Mouse (Mus musculus): ENCODE measurements around the gene Auts2. TPM values are rescaled to one million over a fixed set of nuclear protein-coding genes. Genes with fewer than 3 reads are reported as not detected.

The Auts2 gene
- total RNA-seq, 2 experiments from 2014 or later = 179 to 184 TPM

GRCm38 (mm10) chr5:131824197-131824991 lies 718.8 kb downstream of the Auts2 start:
- peak; percentile 87 for DNase-seq

GRCm38 (mm10) chr5:131821461-131821860 lies 721.7 kb downstream of the Auts2 start:
- intact Hi-C loops (cut with DNase I) = no loop called here
- DNase-seq = peak; percentile 61

More at GRCm38 (mm10) chr5:131824197-131824991, 718.8 kb downstream of the Auts2 start:
- intact Hi-C loops (cut with DNase I) = no loop called here

GRCm38 (mm10) chr5:131819251-131819691 lies 723.9 kb downstream of the Auts2 start:
- intact Hi-C loops (cut with DNase I) = no loop called here
- DNase-seq = peak; percentile 62

- DNase-seq = no peak
- intact Hi-C loops (cut with DNase I) = no loop called here
These were observed 727.6 kb downstream of the Auts2 start for GRCm38 (mm10) chr5:131815498-131815897.

GRCm38 (mm10) chr5:131814503-131815003 lies 728.6 kb downstream of the Auts2 start:
- DNase-seq = no peak
- intact Hi-C loops (cut with DNase I) = no loop called here

GRCm38 (mm10) chr5:131813952-131814502 lies 729.1 kb downstream of the Auts2 start:
- no peak for DNase-seq
- intact Hi-C loops (cut with DNase I) = no loop called here

- intact Hi-C loops (cut with DNase I) = no loop called here
- DNase-seq = no peak
These were observed 729.8 kb downstream of the Auts2 start for GRCm38 (mm10) chr5:131813331-131813781.

- intact Hi-C loops (cut with DNase I) = no loop called here
These were observed 730.6 kb downstream of the Auts2 start for GRCm38 (mm10) chr5:131812483-131813063.

GRCm38 (mm10) chr5:131806350-131806749 lies 736.8 kb downstream of the Auts2 start:
- intact Hi-C loops (cut with DNase I) = no loop called here
- no peak for DNase-seq

More at GRCm38 (mm10) chr5:131812483-131813063, 730.6 kb downstream of the Auts2 start:
- no peak for DNase-seq

GRCm38 (mm10) chr5:131805277-131805676 lies 737.9 kb downstream of the Auts2 start:
- no peak for DNase-seq
- intact Hi-C loops (cut with DNase I) = no loop called here

GRCm38 (mm10) chr5:131803609-131804008 lies 739.5 kb downstream of the Auts2 start:
- intact Hi-C loops (cut with DNase I) = no loop called here
- DNase-seq = no peak

GRCm38 (mm10) chr5:131802340-131803036 lies 740.7 kb downstream of the Auts2 start:
- intact Hi-C loops (cut with DNase I) = no loop called here
- DNase-seq = peak; percentile 56

GRCm38 (mm10) chr5:131801924-131802323 lies 741.2 kb downstream of the Auts2 start:
- no peak for DNase-seq
- intact Hi-C loops (cut with DNase I) = no loop called here

- DNase-seq = no peak
These were observed 744.8 kb downstream of the Auts2 start for GRCm38 (mm10) chr5:131798373-131798772.

GRCm38 (mm10) chr5:131797044-131797443 lies 746.1 kb downstream of the Auts2 start:
- intact Hi-C loops (cut with DNase I) = no loop called here

More at GRCm38 (mm10) chr5:131798373-131798772, 744.8 kb downstream of the Auts2 start:
- intact Hi-C loops (cut with DNase I) = no loop called here

GRCm38 (mm10) chr5:131794411-131795133 lies 748.6 kb downstream of the Auts2 start:
- intact Hi-C loops (cut with DNase I) = loop anchor here (5.0 kb wide), 1 partner anchor 262 kb away; no protein-coding TSS in a partner anchor
- DNase-seq = peak; percentile 92

More at GRCm38 (mm10) chr5:131797044-131797443, 746.1 kb downstream of the Auts2 start:
- no peak for DNase-seq

- no peak for DNase-seq
- intact Hi-C loops (cut with DNase I) = loop anchor here (10.0 kb wide), 1 partner anchor 145 kb away; no protein-coding TSS in a partner anchor
These were observed 753.5 kb downstream of the Auts2 start for GRCm38 (mm10) chr5:131789601-131790000.

GRCm38 (mm10) chr5:131788008-131788407 lies 755.1 kb downstream of the Auts2 start:
- intact Hi-C loops (cut with DNase I) = loop anchor here (10.0 kb wide), 1 partner anchor 143 kb away; no protein-coding TSS in a partner anchor
- DNase-seq = peak; percentile 65

GRCm38 (mm10) chr5:131783241-131783640 lies 759.9 kb downstream of the Auts2 start:
- DNase-seq = no peak
- intact Hi-C loops (cut with DNase I) = loop anchor here (10.0 kb wide), 1 partner anchor 138 kb away; no protein-coding TSS in a partner anchor

GRCm38 (mm10) chr5:131781063-131781462 lies 762.1 kb downstream of the Auts2 start:
- no peak for DNase-seq
- intact Hi-C loops (cut with DNase I) = loop anchor here (10.0 kb wide), 1 partner anchor 136 kb away; no protein-coding TSS in a partner anchor

Measured in left cerebral cortex, postnatal 4 days (tissue).